Mouse (Mus musculus): ENCODE results near the gene Adam19. TPM values are rescaled to one million over a fixed set of nuclear protein-coding genes. Genes with fewer than 3 reads are reported as not detected.

Adam19 gene
- polyA plus RNA-seq, 1 experiment from 2014 or later = 27.0 TPM

DNA sequence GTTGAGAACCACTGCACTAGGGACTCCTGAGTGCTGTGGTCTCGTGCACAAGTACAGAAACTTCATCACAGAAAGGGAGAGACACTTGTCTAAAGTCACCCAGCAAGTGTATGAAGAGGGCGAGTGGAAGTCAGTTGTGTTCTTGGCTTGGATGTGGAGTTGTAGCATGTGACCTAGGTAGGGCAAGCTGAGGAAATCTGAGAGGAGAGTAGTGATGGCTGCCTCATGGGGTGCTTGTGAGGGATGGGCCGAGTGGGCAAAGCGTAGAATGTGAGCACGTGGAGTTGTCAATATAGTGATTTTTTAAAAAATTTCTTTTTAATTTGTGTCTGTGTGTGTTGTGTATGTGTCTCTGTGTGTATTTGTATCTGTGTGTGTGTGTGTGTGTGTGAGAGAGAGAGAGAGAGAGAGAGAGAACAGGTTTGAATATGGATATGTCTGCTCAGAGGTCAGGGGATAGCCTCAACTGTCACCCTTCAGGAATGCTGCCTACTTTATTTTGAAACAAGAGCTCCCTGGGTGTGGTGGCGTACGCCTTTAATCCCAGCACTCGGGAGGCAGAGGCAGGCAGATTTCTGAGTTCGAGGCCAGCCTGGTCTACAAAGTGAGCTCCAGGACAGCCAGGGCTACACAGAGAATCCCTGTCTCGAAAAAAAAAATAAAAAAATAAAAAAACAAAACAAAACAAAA, 11.7 kb downstream of the Adam19 start:
- H3K27me3 ChIP-seq (ENCODE audit: insufficient read depth, low read length) = no peaks in the 10 kb centered on the region
- ATAC-seq (ENCODE audit: insufficient read depth) (no peak), DNase-seq (no peak)
- no peak for TF ChIP-seq CTCF (IDR thresholded peaks at IDR 0.05; ENCODE audit: low read depth)
- H3K36me3 ChIP-seq (ENCODE audit: insufficient read depth) = peaks cover 36% of the 10 kb centered on the region
- no peak overlapping the region for H3K4me2 ChIP-seq
- no peak overlapping the region for H3K9ac ChIP-seq
- peaks cover 48% of the 10 kb centered on the region for H3K4me1 ChIP-seq (ENCODE audit: insufficient read depth)
- H3K27ac ChIP-seq (ENCODE audit: low read depth) = no peak overlapping the region
- H3K9me3 ChIP-seq (ENCODE audit: low read depth, low read length) = no peaks in the 10 kb centered on the region
- WGBS = 84% methylated on average over 10 of the region's 10 CpGs
- no peak overlapping the region for H3K4me3 ChIP-seq (ENCODE audit: low read depth, low read length)

- Histone ChIP-seq H3K27ac (ENCODE audit: low read depth) (peak overlapping the region; percentile 95), H3K4me3 (ENCODE audit: low read depth, low read length) (no peak overlapping the region), H3K9ac (peak overlapping the region; percentile 32; the same call in 1 of the 2 replicates), H3K27me3 (ENCODE audit: insufficient read depth, low read length) (no peaks in the 10 kb centered on the region), H3K4me2 (peak overlapping the region; percentile 44; the same call in 1 of the 2 replicates), H3K4me1 (ENCODE audit: insufficient read depth) (peaks cover 46% of the 10 kb centered on the region), H3K36me3 (ENCODE audit: insufficient read depth) (peaks cover 40% of the 10 kb centered on the region), H3K9me3 (ENCODE audit: low read depth, low read length) (no peaks in the 10 kb centered on the region)
- ATAC-seq (ENCODE audit: insufficient read depth) (no peak), DNase-seq (peak; percentile 54)
- TF ChIP-seq CTCF (IDR thresholded peaks at IDR 0.05; ENCODE audit: low read depth) = no peak
- WGBS = 28% methylated on average over 12 of the region's 12 CpGs
These were observed 13.1 kb downstream of the Adam19 start for GRCm38 (mm10) chr11:46068756-46069407.

- Histone ChIP-seq H3K9ac (peak overlapping the region; percentile 32; the same call in 1 of the 2 replicates), H3K27ac (ENCODE audit: low read depth) (peak overlapping the region; percentile 95), H3K9me3 (ENCODE audit: low read depth, low read length) (no peaks in the 10 kb centered on the region), H3K4me3 (ENCODE audit: low read depth, low read length) (no peak overlapping the region), H3K4me1 (ENCODE audit: insufficient read depth) (peaks cover 46% of the 10 kb centered on the region), H3K27me3 (ENCODE audit: insufficient read depth, low read length) (no peaks in the 10 kb centered on the region), H3K36me3 (ENCODE audit: insufficient read depth) (peaks cover 40% of the 10 kb centered on the region), H3K4me2 (peak overlapping the region; percentile 44; the same call in 1 of the 2 replicates)
- TF ChIP-seq CTCF (IDR thresholded peaks at IDR 0.05; ENCODE audit: low read depth) = no peak
- ATAC-seq (ENCODE audit: insufficient read depth) (peak; percentile 16; the same call in 1 of the 2 replicates), DNase-seq (peak; percentile 73)
- WGBS = 18% methylated on average over 17 of the region's 17 CpGs
These were observed 13.7 kb downstream of the Adam19 start for GRCm38 (mm10) chr11:46069408-46070003.

DNA sequence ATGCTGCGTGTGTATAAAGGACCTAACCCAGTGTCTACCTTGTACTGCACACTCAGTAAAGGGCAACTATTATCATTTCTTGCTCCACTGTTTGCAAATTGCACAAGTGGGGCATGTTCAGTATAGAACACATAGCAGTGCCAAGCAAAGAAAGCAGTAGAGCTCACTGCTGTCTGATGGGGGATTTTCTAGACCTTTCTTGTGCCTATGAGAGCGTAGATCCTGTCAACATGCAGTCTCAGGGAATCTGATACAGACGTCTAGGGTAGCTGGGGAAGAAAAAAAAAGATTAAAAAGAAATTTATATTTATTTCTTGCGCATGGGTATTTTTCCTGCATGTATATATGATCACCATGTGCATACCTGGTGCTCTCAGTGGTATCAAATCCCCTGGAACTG, 14.4 kb downstream of the Adam19 start:
- H3K9ac ChIP-seq = 0 out of 2 replicates have a peak overlapping the region, but pooled peaks have one; percentile 1
- peaks cover 37% of the 10 kb centered on the region for H3K36me3 ChIP-seq (ENCODE audit: insufficient read depth)
- no peak for DNase-seq
- no peak for ATAC-seq (ENCODE audit: insufficient read depth)
- H3K27ac ChIP-seq (ENCODE audit: low read depth) = peak overlapping the region; percentile 95
- H3K27me3 ChIP-seq (ENCODE audit: insufficient read depth, low read length) = no peaks in the 10 kb centered on the region
- H3K4me2 ChIP-seq = peak overlapping the region; percentile 39; the same call in 1 of the 2 replicates
- 83% methylated on average over 4 of the region's 4 CpGs for WGBS
- no peaks in the 10 kb centered on the region for H3K9me3 ChIP-seq (ENCODE audit: low read depth, low read length)
- TF ChIP-seq CTCF (IDR thresholded peaks at IDR 0.05; ENCODE audit: low read depth) = no peak
- no peak overlapping the region for H3K4me3 ChIP-seq (ENCODE audit: low read depth, low read length)
- peaks cover 40% of the 10 kb centered on the region for H3K4me1 ChIP-seq (ENCODE audit: insufficient read depth)

GRCm38 (mm10) chr11:46070789-46071188, 15.0 kb downstream of the Adam19 start:
- Histone ChIP-seq H3K4me1 (ENCODE audit: insufficient read depth) (peaks cover 36% of the 10 kb centered on the region), H3K4me3 (ENCODE audit: low read depth, low read length) (no peak overlapping the region), H3K27ac (ENCODE audit: low read depth) (no peak overlapping the region), H3K9ac (no peak overlapping the region), H3K9me3 (ENCODE audit: low read depth, low read length) (no peaks in the 10 kb centered on the region), H3K36me3 (ENCODE audit: insufficient read depth) (peaks cover 39% of the 10 kb centered on the region), H3K4me2 (no peak overlapping the region), H3K27me3 (ENCODE audit: insufficient read depth, low read length) (no peaks in the 10 kb centered on the region)
- WGBS = 62% methylated on average over 8 of the region's 8 CpGs
- ATAC-seq (ENCODE audit: insufficient read depth) = no peak
- no peak for DNase-seq
- TF ChIP-seq CTCF (IDR thresholded peaks at IDR 0.05; ENCODE audit: low read depth) = no peak

- WGBS = 66% methylated on average over 8 of the region's 8 CpGs
These were observed 16.8 kb downstream of the Adam19 start for GRCm38 (mm10) chr11:46072466-46073060.

More at GRCm38 (mm10) chr11:46072466-46073060, 16.8 kb downstream of the Adam19 start:
- no peak overlapping the region for H3K4me3 ChIP-seq (ENCODE audit: low read depth, low read length)
- no peaks in the 10 kb centered on the region for H3K27me3 ChIP-seq (ENCODE audit: insufficient read depth, low read length)
- H3K4me1 ChIP-seq (ENCODE audit: insufficient read depth) = peaks cover 27% of the 10 kb centered on the region
- DNase-seq (no peak), ATAC-seq (ENCODE audit: insufficient read depth) (no peak)
- H3K27ac ChIP-seq (ENCODE audit: low read depth) = peak overlapping the region; percentile 44; the same call in 1 of the 2 replicates
- peaks cover 43% of the 10 kb centered on the region for H3K36me3 ChIP-seq (ENCODE audit: insufficient read depth)
- no peaks in the 10 kb centered on the region for H3K9me3 ChIP-seq (ENCODE audit: low read depth, low read length)
- H3K9ac ChIP-seq = no peak overlapping the region
- H3K4me2 ChIP-seq = no peak overlapping the region
- TF ChIP-seq CTCF (IDR thresholded peaks at IDR 0.05; ENCODE audit: low read depth) = no peak
